Mouse (Mus musculus): ENCODE measurements around the gene Crip1.

DNA sequence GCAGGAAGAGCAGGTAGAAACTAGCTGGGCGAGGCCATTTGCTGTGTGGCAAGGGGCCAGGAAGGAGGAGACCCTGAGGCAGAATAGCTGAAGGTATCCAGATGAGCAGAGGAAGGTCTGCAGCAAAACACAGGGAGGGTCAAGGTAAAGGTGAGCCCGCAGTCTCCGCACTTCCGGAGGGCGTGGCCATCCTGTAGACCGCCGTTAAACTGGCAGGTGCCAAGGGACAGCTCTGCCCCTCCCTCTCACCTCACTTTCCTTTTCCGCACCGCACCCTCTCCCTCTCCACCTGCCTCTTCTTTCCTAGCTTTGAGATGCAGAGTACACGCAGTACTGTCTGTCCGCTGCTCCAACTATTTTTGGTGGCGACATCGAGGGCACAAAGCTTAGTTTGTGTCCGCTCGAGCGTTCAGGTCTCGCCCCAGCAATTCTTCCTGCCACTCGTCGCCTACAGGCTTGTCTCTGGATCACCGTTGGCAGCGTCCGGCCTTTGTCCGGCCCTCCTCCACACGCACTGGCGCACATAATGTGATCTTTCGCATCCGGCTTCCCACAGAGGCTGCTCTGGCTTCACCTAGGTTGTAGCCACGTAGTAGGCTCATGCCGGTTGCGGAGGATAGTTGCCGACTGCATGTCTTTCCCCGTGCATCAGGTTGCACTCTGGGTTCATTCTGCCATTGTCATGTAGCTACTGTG lies 9.1 kb downstream of the Crip1 start:
- TF ChIP-seq TAL1 (IDR thresholded peaks at IDR 0.05; ENCODE audit: low read length) = no peak
- TF ChIP-seq GATA1 (IDR thresholded peaks at IDR 0.05; ENCODE audit: low read length) = no peak

All from erythroblast, embryonic 14.5 days (primary cell).